Mouse (Mus musculus) CH12.LX (cell line): ENCODE results near the gene Fam168a. TPM values are rescaled to one million over a fixed set of nuclear protein-coding genes. Genes with fewer than 3 reads are reported as not detected.

Experiments
- DNase-seq: peaks from one replicate; pipeline ENCODE4 v3.0.0-alpha.2; 2013; ENCODE audit errors: extremely low read depth
- H3K27ac ChIP-seq: 2 replicates; pipeline ENCODE4 v1.5.1; 2012; ENCODE audit warnings: low read depth, mild to moderate bottlenecking, control low read depth, moderate library complexity; ENCODE audit not compliant: insufficient read depth
- H3K27me3 ChIP-seq: replicated peaks from 2 replicates; pipeline ENCODE3; 2012; ENCODE audit warnings: inconsistent platforms
- H3K36me3 ChIP-seq, 2 experiments: replicated peaks in 1 of 2; 2 replicates each; pipeline versions ENCODE3 to v1.6.1; 2012; ENCODE audit warnings: inconsistent platforms in 1 of 2, low read length in 1 of 2, mild to moderate bottlenecking in 1 of 2, mixed read lengths in 1 of 2, moderate library complexity in 1 of 2; ENCODE audit not compliant: control insufficient read depth in 1 of 2, insufficient read depth in 1 of 2
- H3K4me1 ChIP-seq, 2 experiments: 2 replicates each; pipeline ENCODE4 v1.6.1; 2012; ENCODE audit warnings: inconsistent platforms in 1 of 2, moderate library complexity in 1 of 2; ENCODE audit not compliant: insufficient read depth in 2 of 2, control insufficient read depth in 1 of 2
- H3K4me2 ChIP-seq: 2 replicates; pipeline ENCODE4 v1.6.1; 2012; ENCODE audit warnings: low read depth, mild to moderate bottlenecking, control low read depth; ENCODE audit not compliant: poor library complexity, insufficient read depth, severe bottlenecking
- H3K4me3 ChIP-seq, 3 experiments: fragments of 150-350 bp in 1 of 3; sonication (generic) in 1 of 3; replicated peaks in 1 of 3; 2 replicates each; pipeline versions ENCODE3 to v1.5.1; 2011 to 2012; ENCODE audit warnings: low read depth in 2 of 3, low read length in 2 of 3, mild to moderate bottlenecking in 2 of 3, moderate library complexity in 2 of 3, control low read depth in 1 of 3, improper control_type of control experiment in 1 of 3, inconsistent platforms in 1 of 3, mixed read lengths in 1 of 3; ENCODE audit not compliant: poor library complexity in 1 of 3
- H3K79me2 ChIP-seq: replicated peaks from 2 replicates; pipeline ENCODE4 v1.6.1; 2012; ENCODE audit warnings: mild to moderate bottlenecking, moderate library complexity; ENCODE audit not compliant: control insufficient read depth, poor library complexity, insufficient read depth, severe bottlenecking; ENCODE audit errors: extremely low read depth
- H3K9ac ChIP-seq: 2 replicates; pipeline ENCODE4 v1.6.1; 2012; ENCODE audit warnings: low read depth, mild to moderate bottlenecking, control low read depth, moderate library complexity; ENCODE audit not compliant: insufficient read depth
- H3K9me3 ChIP-seq: replicated peaks from 2 replicates; pipeline ENCODE3; 2012; ENCODE audit warnings: low read length, inconsistent platforms, mixed read lengths
- BHLHE40 ChIP-seq: IDR thresholded peaks from 2 replicates; pipeline ENCODE4 v1.6.1; 2011; ENCODE audit warnings: mild to moderate bottlenecking, low read depth, low read length, improper control_type of control experiment
- CHD1 ChIP-seq: IDR thresholded peaks from 2 replicates; pipeline ENCODE4 v1.6.1; 2012; ENCODE audit warnings: low read depth, low read length, improper control_type of control experiment, inconsistent platforms
- CHD2 ChIP-seq: IDR thresholded peaks from 2 replicates; pipeline ENCODE4 v1.6.1; 2011; ENCODE audit warnings: low read length, improper control_type of control experiment
- CTCF ChIP-seq, 2 experiments: IDR thresholded peaks in 1 of 2; conservative IDR thresholded peaks in 1 of 2; 2 replicates each; pipeline ENCODE4 v1.5.1; 2011 to 2012; ENCODE audit warnings: low read depth in 2 of 2, low read length in 2 of 2, improper control_type of control experiment in 1 of 2, inconsistent platforms in 1 of 2, mild to moderate bottlenecking in 1 of 2, moderate library complexity in 1 of 2
- E2F4 ChIP-seq: IDR thresholded peaks from 2 replicates; pipeline ENCODE4 v1.6.1; 2011; ENCODE audit warnings: low read depth, low read length, improper control_type of control experiment; ENCODE audit not compliant: insufficient replicate concordance
- ELF1 ChIP-seq: IDR thresholded peaks from 2 replicates; pipeline ENCODE4 v1.6.1; 2014; ENCODE audit warnings: low read depth, mild to moderate bottlenecking, inconsistent platforms, low read length, improper control_type of control experiment
- EP300 ChIP-seq: IDR thresholded peaks from 2 replicates; pipeline ENCODE4 v1.6.1; 2011; ENCODE audit warnings: low read length, improper control_type of control experiment
- ETS1 ChIP-seq: conservative IDR thresholded peaks from 2 replicates; pipeline ENCODE4 v1.6.1; 2012; ENCODE audit warnings: low read depth, mild to moderate bottlenecking, inconsistent platforms, low read length, improper control_type of control experiment, moderate library complexity
- HCFC1 ChIP-seq: IDR thresholded peaks from 2 replicates; pipeline ENCODE4 v1.6.1; 2012; ENCODE audit warnings: low read depth, mild to moderate bottlenecking, inconsistent platforms, low read length, improper control_type of control experiment
- IRF4 ChIP-seq: IDR thresholded peaks from 2 replicates; pipeline ENCODE4 v1.6.1; 2014; ENCODE audit warnings: low read depth, mild to moderate bottlenecking, inconsistent platforms, low read length, improper control_type of control experiment
- JUN ChIP-seq: IDR thresholded peaks from 2 replicates; pipeline ENCODE4 v1.6.1; 2011; ENCODE audit warnings: low read depth, mild to moderate bottlenecking, low read length, improper control_type of control experiment, moderate library complexity; ENCODE audit not compliant: insufficient read depth
- KAT2A ChIP-seq: IDR thresholded peaks from 2 replicates; pipeline ENCODE4 v1.6.1; 2012; ENCODE audit warnings: low read length, improper control_type of control experiment, inconsistent platforms; ENCODE audit not compliant: insufficient replicate concordance
- MAFK ChIP-seq: IDR thresholded peaks from 2 replicates; pipeline ENCODE4 v1.6.1; 2011; ENCODE audit warnings: low read length, improper control_type of control experiment; ENCODE audit not compliant: insufficient replicate concordance
- MAX ChIP-seq: IDR thresholded peaks from 2 replicates; pipeline ENCODE4 v1.6.1; 2011; ENCODE audit warnings: low read length, improper control_type of control experiment
- MAZ ChIP-seq: IDR thresholded peaks from 2 replicates; pipeline ENCODE4 v1.6.1; 2012; ENCODE audit warnings: low read depth, mild to moderate bottlenecking, inconsistent platforms, low read length, improper control_type of control experiment, moderate library complexity
- MEF2A ChIP-seq: IDR thresholded peaks from 2 replicates; pipeline ENCODE4 v1.6.1; 2014; ENCODE audit warnings: low read depth, mild to moderate bottlenecking, inconsistent platforms, low read length, improper control_type of control experiment, borderline replicate concordance
- MXI1 ChIP-seq: IDR thresholded peaks from 2 replicates; pipeline ENCODE4 v1.6.1; 2011; ENCODE audit warnings: mild to moderate bottlenecking, low read depth, low read length, improper control_type of control experiment
- MYC ChIP-seq: IDR thresholded peaks from 2 replicates; pipeline ENCODE4 v1.6.1; 2011; ENCODE audit warnings: low read depth, mild to moderate bottlenecking, improper control_type of control experiment, low read length
- NELFE ChIP-seq: IDR thresholded peaks from 2 replicates; pipeline ENCODE4 v1.6.1; 2011; ENCODE audit warnings: low read depth, low read length, improper control_type of control experiment
- NRF1 ChIP-seq: IDR thresholded peaks from 2 replicates; pipeline ENCODE4 v1.6.1; 2014; ENCODE audit warnings: low read depth, mild to moderate bottlenecking, inconsistent platforms, low read length, improper control_type of control experiment, moderate library complexity
- RAD21 ChIP-seq: IDR thresholded peaks from 2 replicates; pipeline ENCODE4 v1.6.1; 2011; ENCODE audit warnings: low read depth, mild to moderate bottlenecking, low read length, improper control_type of control experiment, moderate library complexity
- RCOR1 ChIP-seq: conservative IDR thresholded peaks from 2 replicates; pipeline ENCODE4 v1.6.1; 2012; ENCODE audit warnings: low read depth, mild to moderate bottlenecking, inconsistent platforms, low read length, improper control_type of control experiment
- SIN3A ChIP-seq: IDR thresholded peaks from 2 replicates; pipeline ENCODE4 v1.6.1; 2012; ENCODE audit warnings: low read length, improper control_type of control experiment, inconsistent platforms
- TCF12 ChIP-seq: IDR thresholded peaks from 2 replicates; pipeline ENCODE4 v1.6.1; 2014; ENCODE audit warnings: low read depth, mild to moderate bottlenecking, inconsistent platforms, low read length, improper control_type of control experiment
- USF2 ChIP-seq: conservative IDR thresholded peaks from 2 replicates; pipeline ENCODE4 v1.6.1; 2011; ENCODE audit warnings: low read depth, low read length, improper control_type of control experiment
- ZC3H11A ChIP-seq: IDR thresholded peaks from 2 replicates; pipeline ENCODE4 v1.6.1; 2012; ENCODE audit warnings: low read depth, mild to moderate bottlenecking, inconsistent platforms, low read length, improper control_type of control experiment
- ZKSCAN1 ChIP-seq: IDR thresholded peaks from 2 replicates; pipeline ENCODE4 v1.6.1; 2012; ENCODE audit warnings: low read depth, inconsistent platforms, low read length, improper control_type of control experiment, borderline replicate concordance
- ZMIZ1 ChIP-seq: IDR thresholded peaks from 2 replicates; pipeline ENCODE4 v1.6.1; 2012; ENCODE audit warnings: low read depth, mild to moderate bottlenecking, inconsistent platforms, low read length, improper control_type of control experiment
- ZNF384 ChIP-seq: IDR thresholded peaks from 2 replicates; pipeline ENCODE4 v1.6.1; 2012; ENCODE audit warnings: low read depth, low read length, improper control_type of control experiment, inconsistent platforms
- dilution Hi-C: fragments of 300-500 bp; cut with MboI; formaldehyde crosslinking; loops from 2 replicates; pipeline ENCODE4 v1.14.3; 2020; ENCODE audit warnings: low sequenced_read_pairs; ENCODE audit not compliant: extremely low pct_unique_long_range_greater_than_20kb, extremely low pct_ligation_motif_present
- in situ Hi-C: fragments of 300-500 bp; cut with MboI; formaldehyde crosslinking; loops from 3 replicates; pipeline ENCODE4 v1.14.3; 2019; ENCODE audit warnings: low sequenced_read_pairs, low pct_ligation_motif_present, low pct_unique_long_range_greater_than_20kb, mixed read lengths
- polyA plus RNA-seq: library from polyadenylated mRNA; unstranded; fragments of >175 nt; gene quantifications from 2 replicates; pipeline ENCODE4 v1.2.1, GENCODE M21; 2012; ENCODE audit warnings: low read depth; ENCODE audit not compliant: insufficient read length
- total RNA-seq, 2 experiments: library from RNA; depleted of rRNA; stranded (reverse); fragments of 300-350 nt in 1 of 2; fragments of >200 nt in 1 of 2; gene quantifications; 2 replicates each; pipeline ENCODE4 v1.2.3; 2012 to 2014

The Fam168a gene
- total and polyA plus RNA-seq, 3 experiments: 4.0 to 15.0 (median 4.9) TPM

- TF ChIP-seq KAT2A (no peak), MAFK (no peak), RCOR1 (no peak), ETS1 (peak; percentile 38; the same call in 1 of the 2 replicates), HCFC1 (no peak), ZC3H11A (no peak), ZMIZ1 (no peak), CHD1 (no peak), IRF4 (peak; percentile 30; the same call in 1 of the 2 replicates), ELF1 (no peak), JUN (no peak), MYC (no peak), ZNF384 (peak; percentile 58; the same call in 1 of the 2 replicates), TCF12 (0 out of 2 replicates have a peak, but pooled peaks have one; percentile 37), MEF2A (peak; percentile 19; the same call in 1 of the 2 replicates), NRF1 (0 out of 2 replicates have a peak, but pooled peaks have one; percentile 26), NELFE (no peak; the same call in 1 of the 2 replicates)
These were observed 43.2 kb upstream of the Fam168a start (continued) for GRCm38 (mm10) chr7:100663190-100663589.

- DNase-seq: no peak
- H3K27ac ChIP-seq: no peak overlapping the region
- TF ChIP-seq MEF2A: no peak
- no peak for TF ChIP-seq ZC3H11A
- no peak for TF ChIP-seq E2F4
- TF ChIP-seq MXI1: no peak
- no peak for TF ChIP-seq ZNF384
- no peak for TF ChIP-seq MAFK
- no peak for TF ChIP-seq CHD2
- no peak for TF ChIP-seq IRF4
- no peak for TF ChIP-seq BHLHE40
- TF ChIP-seq RAD21: no peak
- no peak for TF ChIP-seq MYC
- TF ChIP-seq MAX: no peak
- no peak for TF ChIP-seq MAZ
- no peak for TF ChIP-seq NELFE
- TF ChIP-seq CTCF (conservative IDR thresholded peaks at IDR 0.05 in 1 of 2, IDR thresholded peaks at IDR 0.05 in 1 of 2; ENCODE audit: low read depth in 2 of 2, low read length in 2 of 2): no peak
- no peak for TF ChIP-seq KAT2A
- no peak for TF ChIP-seq EP300
- TF ChIP-seq ZKSCAN1: no peak
- no peak for TF ChIP-seq USF2
- no peak for TF ChIP-seq SIN3A
- no peaks in the 10 kb centered on the region for H3K79me2 ChIP-seq
- H3K4me2 ChIP-seq: peak overlapping the region; percentile 60
- in situ Hi-C loops: no loop called here
- H3K4me1 ChIP-seq: peaks cover 14 to 26% of the 10 kb centered on the region in 2 experiments
- no peak overlapping the region for H3K9ac ChIP-seq
- H3K4me3 ChIP-seq: no peak overlapping the region
- H3K27me3 ChIP-seq: peaks cover 45% of the 10 kb centered on the region
- dilution Hi-C loops: no loop called here
- H3K9me3 ChIP-seq: no peaks in the 10 kb centered on the region
- H3K36me3 ChIP-seq: no peaks in the 10 kb centered on the region
These were observed 42.6 kb upstream of the Fam168a start for GRCm38 (mm10) chr7:100663729-100664304.
